Mouse (Mus musculus) C2C12 (cell line): ENCODE data around the gene D330045A20Rik.

Experiments used
- CEBPB ChIP-seq: IDR thresholded peaks from one replicate; pipeline ENCODE4 v1.6.1; 2011; ENCODE audit warnings: low read depth, mild to moderate bottlenecking, control low read depth, moderate library complexity
- CTCF ChIP-seq: IDR thresholded peaks from one replicate; pipeline ENCODE4 v1.5.1; 2011; ENCODE audit not compliant: control insufficient read depth, insufficient read depth, insufficient read length
- MAX ChIP-seq: IDR thresholded peaks from one replicate; pipeline ENCODE4 v1.6.1; 2011; ENCODE audit warnings: mild to moderate bottlenecking, control low read depth
- MYOD1 ChIP-seq: IDR thresholded peaks from one replicate; pipeline ENCODE4 v1.6.1; 2011; ENCODE audit warnings: low read depth; ENCODE audit not compliant: control insufficient read depth, insufficient read length
- USF1 ChIP-seq: IDR thresholded peaks from one replicate; pipeline ENCODE4 v1.6.1; 2011; ENCODE audit warnings: low read depth, mild to moderate bottlenecking, control low read depth, moderate library complexity

- TF ChIP-seq USF1 = no peak
- no peak for TF ChIP-seq CTCF
- TF ChIP-seq MAX = no peak
- TF ChIP-seq MYOD1 = no peak
- no peak for TF ChIP-seq CEBPB
Measured at GRCm38 (mm10) chrX:139516156-139516555, 36.0 kb downstream of the D330045A20Rik start.
